21 mouse cellular contexts compared by ENCODE assay signal in genomic region chr4:42874134-42874533, GRCm38 (mm10). TPM values are rescaled to one million over a fixed set of nuclear protein-coding genes. Genes with fewer than 3 reads are reported as not detected.
"Had no signal": no experiment of that assay in that cellular context is flagged by ENCODE, and none has a peak within 500 bp of the region (broad histone marks: within the 10 kb centered on the region; RNA-seq: fewer than 3 reads in every experiment).

TSS of gene Fam205c (minus strand) at chr4:42874234.

- H3K36me3 ChIP-seq: kidney, embryonic 15.5 days; limb, embryonic 12.5 days; limb, embryonic 15.5 days; liver, embryonic 15.5 days had no signal

- DNase-seq: kidney, adult 2 months; kidney, postnatal 10 days; kidney, postnatal 36 days; left cerebral cortex, postnatal 4 days; lung, adult 2 months; lung, postnatal 14 days; lung, postnatal 4 days; midbrain, embryonic 14.5 days; thymus, adult 18-20 months; thymus, postnatal 14 days; thymus, postnatal 4 days had no signal

- H3K4me3 ChIP-seq: kidney, embryonic 15.5 days; limb, embryonic 12.5 days; limb, embryonic 15.5 days; liver, embryonic 15.5 days had no signal

- H3K27me3 ChIP-seq: kidney, embryonic 15.5 days; limb, embryonic 12.5 days; limb, embryonic 15.5 days; liver, embryonic 15.5 days had no signal

- H3K4me1 ChIP-seq: kidney, embryonic 15.5 days; limb, embryonic 12.5 days; limb, embryonic 15.5 days had no signal

- H3K9ac ChIP-seq: kidney, embryonic 15.5 days; limb, embryonic 12.5 days; limb, embryonic 15.5 days; liver, embryonic 15.5 days had no signal

- H3K27ac ChIP-seq: kidney, embryonic 15.5 days; limb, embryonic 12.5 days; limb, embryonic 15.5 days; liver, embryonic 15.5 days had no signal

RNA-seq across cellular contexts. Expression of gene Fam205c, which starts in this region (rescaled TPM):
- total RNA-seq: megakaryocyte progenitor cell, adult 5-6 weeks; megakaryocyte-erythroid progenitor cell, adult 5-6 weeks; midbrain, postnatal 0 days had no signal
- polyA plus RNA-seq: kidney, adult 2 months; limb, embryonic 12.5 days; limb, embryonic 15.5 days; lung, adult 2 months; lung, embryonic 16.5 days; small intestine, adult 2 months; spleen, adult 2 months had no signal
